Mouse (Mus musculus) cerebellum, adult 2 months (tissue): ENCODE measurements at regions not wholly inside any gene's neighbourhood (a gene's known extent, or its start where the extent isn't known, plus 50 kb on each side); places are given as distances from the start of the nearest gene placed in this dataset.

Experiments used
- DNase-seq, 2 experiments: peaks; one replicate each; pipeline ENCODE4 v3.0.0; 2021
- H3K27ac ChIP-seq: fragments of 200-500 bp; 2 replicates; pipeline ENCODE4 v1.5.1; 2012; ENCODE audit warnings: low read length, control low read depth, inconsistent platforms; ENCODE audit not compliant: insufficient read depth
- H3K27me3 ChIP-seq: fragments of 200-500 bp; 2 replicates; pipeline ENCODE4 v1.6.1; 2012; ENCODE audit warnings: inconsistent platforms, mild to moderate bottlenecking, low read length, moderate library complexity; ENCODE audit not compliant: control insufficient read depth, insufficient read depth
- H3K4me1 ChIP-seq: fragments of 200-500 bp; 2 replicates; pipeline ENCODE4 v1.6.1; 2011; ENCODE audit warnings: low read length; ENCODE audit not compliant: control insufficient read depth, insufficient read depth
- H3K4me3 ChIP-seq: fragments of 200-500 bp; replicated peaks from 2 replicates; pipeline ENCODE3; 2011; ENCODE audit warnings: mild to moderate bottlenecking, low read depth, low read length, control low read depth; ENCODE audit not compliant: insufficient read depth
- CTCF ChIP-seq: fragments of 200-500 bp; IDR thresholded peaks from 2 replicates; pipeline ENCODE4 v1.5.1; 2011; ENCODE audit warnings: low read depth, mild to moderate bottlenecking, control low read depth, low read length, moderate library complexity, borderline replicate concordance; ENCODE audit not compliant: insufficient read depth
- POLR2A ChIP-seq: fragments of 200-500 bp; IDR thresholded peaks from 2 replicates; pipeline ENCODE4 v1.6.1; 2011; ENCODE audit warnings: low read length, control low read depth, borderline replicate concordance; ENCODE audit not compliant: insufficient read depth
- WGBS: fragments of 180-500 bp; shearing (Covaris S2); methylation state at CpG from one replicate; pipeline ENCODE4 v1.1.7; 2018; 5-methylcytosine and 5-hydroxymethylcytosine counted together

DNA sequence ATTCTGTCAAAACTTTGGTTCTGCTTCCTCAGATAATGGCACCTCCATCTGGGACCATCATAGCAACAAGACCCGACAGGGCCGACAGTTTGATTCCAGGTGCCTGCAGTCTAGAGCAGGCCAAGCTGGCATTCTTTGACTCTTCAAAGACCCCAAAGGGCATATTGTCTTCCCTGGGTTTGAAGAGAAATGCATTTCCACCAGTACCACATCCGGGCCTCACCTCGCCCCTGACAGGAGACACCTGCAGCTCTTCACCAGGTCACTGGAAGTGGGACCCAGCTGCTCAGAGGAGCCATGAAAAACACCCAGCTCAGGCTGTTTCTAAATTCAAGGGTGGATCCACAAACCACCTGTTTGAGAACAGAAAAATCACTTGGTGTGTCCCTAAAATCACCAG is 222.2 kb downstream of the Emx2 start:
- TF ChIP-seq POLR2A (no peak), CTCF (no peak)
- Histone ChIP-seq H3K4me3 (no peak overlapping the region), H3K4me1 (no peaks in the 10 kb centered on the region), H3K27ac (no peak overlapping the region), H3K27me3 (no peaks in the 10 kb centered on the region)
- no peak for DNase-seq
- 91% methylated on average over 4 of the region's 4 CpGs for WGBS

DNA sequence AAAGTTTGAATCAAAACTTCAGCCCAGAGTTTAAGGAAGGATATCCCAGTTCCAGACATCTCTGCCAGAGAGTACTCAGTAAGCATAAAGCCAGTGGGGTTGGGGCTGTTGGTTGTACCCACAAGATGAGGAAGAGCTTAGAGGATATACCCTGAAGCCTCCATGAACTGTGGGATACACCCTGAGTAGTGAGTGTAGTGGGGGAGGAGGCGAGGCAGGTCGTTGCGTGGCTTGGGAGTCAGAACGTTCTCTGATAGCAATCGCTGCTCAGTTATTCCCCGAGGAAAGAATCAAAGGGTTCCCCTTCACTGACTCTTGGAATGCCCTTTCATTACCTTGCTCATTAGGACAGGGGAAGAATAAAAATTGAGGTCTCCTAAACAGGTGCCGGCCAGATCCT is 226.1 kb downstream of the Emx2 start:
- Histone ChIP-seq H3K27me3 (no peaks in the 10 kb centered on the region), H3K4me3 (no peak overlapping the region), H3K27ac (no peak overlapping the region), H3K4me1 (no peaks in the 10 kb centered on the region)
- TF ChIP-seq POLR2A = no peak
- no peak for TF ChIP-seq CTCF
- no peak for DNase-seq
- WGBS = 60% methylated on average over 7 of the region's 7 CpGs

DNA sequence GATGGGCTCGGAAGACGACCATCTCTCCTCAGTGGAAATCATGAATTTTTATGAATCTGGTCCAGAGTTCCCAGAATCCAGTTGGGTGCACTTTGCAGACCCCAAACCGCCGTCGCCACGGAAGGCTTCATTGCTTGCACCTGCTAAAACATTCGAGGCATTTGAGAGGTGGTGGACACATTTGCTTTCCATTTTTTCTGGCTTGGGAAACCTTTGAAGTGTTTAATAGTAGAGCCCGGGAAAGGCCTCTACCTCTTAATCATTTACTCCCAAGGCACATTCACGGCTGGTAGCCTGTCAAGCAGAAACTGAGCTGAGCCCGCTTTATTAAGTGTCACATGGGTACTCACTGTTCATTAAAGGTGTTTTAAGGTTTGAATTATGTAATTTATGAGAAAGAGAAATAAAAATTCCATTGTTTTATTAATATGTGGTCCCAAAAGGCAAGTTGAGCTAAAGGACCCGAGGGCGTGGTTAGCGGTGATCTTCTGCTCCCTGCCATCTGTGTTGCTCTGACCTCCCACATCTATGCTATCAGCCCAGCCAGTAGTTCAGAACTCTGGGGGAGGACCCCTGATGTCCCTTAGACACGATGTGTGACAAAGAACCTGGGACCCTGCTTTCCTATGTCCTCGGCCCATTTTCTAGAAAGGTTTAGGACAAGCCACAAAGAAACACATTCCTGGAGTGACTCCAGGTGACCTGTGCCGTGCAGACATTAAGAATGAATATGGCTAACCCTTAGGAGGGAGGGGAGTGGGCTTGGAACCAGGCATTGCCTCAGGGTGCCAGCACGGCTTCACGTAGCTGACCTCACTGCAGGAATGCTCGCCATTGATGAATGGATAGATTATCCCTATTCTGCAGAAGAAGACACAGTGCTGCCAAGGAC is 227.9 kb downstream of the Emx2 start:
- Histone ChIP-seq H3K4me3 (no peak overlapping the region), H3K4me1 (no peaks in the 10 kb centered on the region), H3K27ac (no peak overlapping the region), H3K27me3 (no peaks in the 10 kb centered on the region)
- 65% methylated on average over 19 of the region's 19 CpGs for WGBS
- no peak for TF ChIP-seq CTCF
- DNase-seq = no peak

DNA sequence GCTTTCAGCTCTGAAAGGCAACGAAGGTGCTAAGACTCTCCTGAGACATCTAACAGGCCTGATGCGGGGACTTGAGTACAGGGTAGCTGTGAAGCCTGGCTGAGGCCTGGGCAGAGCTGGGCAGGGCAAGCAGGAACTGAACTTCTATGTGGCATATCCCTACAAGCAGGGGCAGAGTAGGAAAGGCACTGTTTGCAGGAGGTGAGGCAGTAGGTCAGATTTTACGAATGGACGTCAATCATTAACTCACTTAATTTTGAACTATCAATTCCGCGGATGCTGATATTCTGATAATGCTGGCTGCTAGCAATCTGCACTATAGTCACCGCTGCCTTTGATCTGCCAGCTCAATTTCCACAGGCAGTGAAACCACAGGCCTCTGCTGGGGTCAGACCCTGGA is 229.0 kb downstream of the Emx2 start:
- no peak for DNase-seq
- WGBS = 93% methylated on average over 7 of the region's 7 CpGs
- Histone ChIP-seq H3K4me1 (no peaks in the 10 kb centered on the region), H3K27me3 (no peaks in the 10 kb centered on the region), H3K27ac (no peak overlapping the region), H3K4me3 (no peak overlapping the region)
- no peak for TF ChIP-seq CTCF
- no peak for TF ChIP-seq POLR2A

DNA sequence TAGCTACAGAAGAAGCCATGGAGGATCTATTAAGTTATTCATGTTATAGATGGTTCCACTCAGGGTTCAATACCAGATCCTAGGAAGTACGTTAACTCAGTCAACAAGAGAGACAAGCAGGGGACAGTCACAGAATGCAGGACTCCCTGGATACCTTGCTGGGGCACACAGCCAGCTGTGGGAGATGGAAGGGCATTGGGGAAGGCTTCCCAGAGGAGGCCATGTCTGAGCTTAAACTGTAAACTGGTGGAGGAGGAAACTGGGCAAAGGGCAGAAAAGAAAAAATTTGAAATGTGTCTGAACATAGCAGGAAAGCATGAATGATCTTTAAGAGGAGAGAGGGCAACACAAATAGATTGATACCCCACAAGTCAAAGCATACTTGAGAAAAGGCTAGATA is 229.5 kb downstream of the Emx2 start:
- TF ChIP-seq CTCF (no peak), POLR2A (no peak)
- DNase-seq = no peak
- Histone ChIP-seq H3K27me3 (no peaks in the 10 kb centered on the region), H3K27ac (no peak overlapping the region), H3K4me3 (no peak overlapping the region), H3K4me1 (no peaks in the 10 kb centered on the region)
- 73% methylated on average over 1 of the region's 1 CpGs for WGBS

DNA sequence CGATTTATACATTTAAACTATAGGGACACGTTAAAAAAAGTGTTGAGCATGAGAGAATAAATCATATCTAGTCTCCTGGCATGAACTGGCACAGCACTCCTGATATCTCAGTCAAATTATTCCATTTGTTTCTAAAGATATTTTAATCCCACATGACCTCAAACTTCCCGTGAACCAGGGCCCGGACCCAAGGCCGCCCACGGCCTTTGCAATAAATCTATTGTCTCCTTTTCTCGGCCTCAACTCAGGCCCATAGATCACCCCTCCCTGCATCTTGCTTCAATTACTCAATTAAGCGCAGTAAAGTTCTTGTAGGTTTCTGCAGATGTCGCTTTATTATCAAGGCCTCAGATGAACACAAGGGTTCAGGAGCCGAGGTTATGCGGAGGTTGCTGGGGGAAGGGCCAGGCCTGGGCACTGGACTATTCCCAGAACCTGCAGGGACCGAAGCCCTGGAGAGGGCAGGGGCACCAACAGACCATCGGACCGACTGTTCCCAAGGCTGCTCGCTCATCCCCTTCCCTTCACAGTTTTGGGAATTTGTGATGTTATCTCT is 233.4 kb downstream of the Emx2 start:
- H3K4me3 ChIP-seq = no peak overlapping the region
- 87% methylated on average over 15 of the region's 15 CpGs for WGBS
- TF ChIP-seq CTCF (no peak), POLR2A (no peak)
- H3K4me1 ChIP-seq = no peaks in the 10 kb centered on the region
- no peaks in the 10 kb centered on the region for H3K27me3 ChIP-seq
- H3K27ac ChIP-seq = no peak overlapping the region
- no peak for DNase-seq

DNA sequence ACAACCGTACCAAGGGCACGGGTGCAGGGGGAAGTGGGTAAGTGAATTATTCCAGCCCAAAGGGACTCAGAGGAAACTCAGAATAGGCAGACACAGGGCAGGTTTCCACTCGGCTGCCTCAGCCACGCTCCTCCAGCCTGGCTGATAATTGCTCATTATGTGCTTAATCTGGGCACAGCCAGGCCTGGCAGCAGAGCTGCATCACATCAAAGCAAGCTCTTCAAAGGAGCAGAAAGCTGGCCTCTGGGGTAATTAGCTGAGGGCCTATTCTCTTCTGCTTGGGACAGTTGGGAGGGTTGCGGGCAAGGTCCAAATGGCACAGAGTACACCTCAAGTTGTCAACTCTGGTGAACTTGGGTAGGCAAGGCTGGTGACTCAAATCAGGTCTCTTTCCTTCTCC is 239.5 kb downstream of the Emx2 start:
- WGBS = 8% methylated on average over 5 of the region's 5 CpGs
- no peak for TF ChIP-seq CTCF
- TF ChIP-seq POLR2A = no peak

DNA sequence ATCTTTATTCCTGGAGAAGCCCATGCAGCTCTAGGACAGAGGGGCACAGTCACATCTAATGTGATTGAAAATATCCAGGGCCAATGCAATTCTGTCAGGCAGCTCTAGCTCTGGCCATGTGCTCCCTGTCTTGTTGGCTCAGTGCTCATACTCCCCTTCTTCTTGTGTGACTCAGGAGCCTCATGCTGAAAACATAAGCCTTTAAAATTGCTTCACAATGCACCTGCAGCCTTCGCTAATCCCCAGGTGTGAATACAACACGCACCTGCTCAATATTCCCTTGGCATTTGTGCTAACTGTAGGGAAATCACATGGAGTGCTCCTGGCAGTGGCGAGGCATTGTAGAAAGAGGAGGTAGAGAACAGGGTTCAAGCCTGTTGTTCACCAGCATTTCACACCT is 242.0 kb downstream of the Emx2 start:
- Histone ChIP-seq H3K27me3 (no peaks in the 10 kb centered on the region; the same call in 1 of the 2 replicates), H3K4me1 (no peaks in the 10 kb centered on the region), H3K4me3 (no peak overlapping the region), H3K27ac (no peak overlapping the region)
- TF ChIP-seq CTCF = no peak
- TF ChIP-seq POLR2A = no peak
- DNase-seq = no peak
- WGBS = 71% methylated on average over 3 of the region's 3 CpGs

More for the DNA sequence above, 239.5 kb downstream of the Emx2 start:
- no peak for DNase-seq
- Histone ChIP-seq H3K27ac (no peak overlapping the region), H3K4me3 (no peak overlapping the region), H3K27me3 (no peaks in the 10 kb centered on the region), H3K4me1 (no peaks in the 10 kb centered on the region)
